Mouse (Mus musculus): ENCODE results near the gene Fpr3. TPM values are rescaled to one million over a fixed set of nuclear protein-coding genes. Genes with fewer than 3 reads are reported as not detected.
"Not testable (repeated sequence)": the region's sequence is repeated elsewhere in the genome, so short reads cannot be mapped to it uniquely, and the experiment has no call there.

The Fpr3 gene
- total RNA-seq, 2 experiments from 2014 or later: not detected

DNA sequence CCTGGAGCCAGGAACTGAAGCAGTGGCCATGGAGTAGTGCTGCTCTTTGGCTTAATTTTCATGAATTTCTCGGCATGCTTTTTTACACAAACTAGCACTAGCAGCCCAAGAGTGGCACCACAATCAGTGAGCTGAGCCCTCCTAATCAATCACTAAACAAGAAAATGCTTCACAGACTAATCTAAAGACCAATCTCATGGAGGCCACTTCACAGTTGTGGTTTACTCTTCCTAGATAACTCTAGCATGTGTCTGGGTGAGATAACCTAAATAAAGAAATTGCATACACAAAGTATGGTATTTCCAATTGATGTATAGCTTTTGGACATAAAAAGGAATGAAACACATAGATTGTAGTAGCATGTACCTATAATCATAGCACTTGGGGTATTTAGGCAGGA, 8.3 kb upstream of the Fpr3 start:
- no peak for ATAC-seq (replicated peaks; ENCODE audit: low FRiP score, poor library complexity, severe bottlenecking)

GRCm38 (mm10) chr17:17882672-17883071, 5.0 kb upstream of the Fpr3 start:
- no peak for ATAC-seq (replicated peaks; ENCODE audit: low FRiP score, poor library complexity, severe bottlenecking)

DNA sequence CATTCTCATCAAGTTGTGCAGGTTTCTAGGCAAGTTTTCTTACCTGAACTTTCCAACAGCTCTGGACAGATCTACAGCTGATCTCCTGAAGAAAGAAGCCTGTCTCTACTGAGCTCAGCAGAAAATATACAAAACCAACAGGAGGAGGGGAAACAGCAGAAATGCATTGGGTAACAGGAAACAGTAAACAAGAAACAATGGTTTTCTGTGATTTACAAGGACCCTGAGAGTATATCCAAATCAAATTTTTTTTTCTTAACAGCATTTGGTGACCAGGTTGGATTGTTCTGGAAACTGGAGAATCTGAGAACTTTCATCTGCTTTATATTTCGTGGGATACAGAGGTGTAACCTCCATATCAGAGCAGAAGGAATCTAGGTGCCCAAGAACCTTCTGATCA, 3.8 kb upstream of the Fpr3 start, which contains the start of gene Fpr1:
Gene Fpr1, minus strand, starts transcription at position 101 of the 400 bp plus-strand sequence.
- no peak for ATAC-seq (replicated peaks; ENCODE audit: low FRiP score, poor library complexity, severe bottlenecking)

DNA sequence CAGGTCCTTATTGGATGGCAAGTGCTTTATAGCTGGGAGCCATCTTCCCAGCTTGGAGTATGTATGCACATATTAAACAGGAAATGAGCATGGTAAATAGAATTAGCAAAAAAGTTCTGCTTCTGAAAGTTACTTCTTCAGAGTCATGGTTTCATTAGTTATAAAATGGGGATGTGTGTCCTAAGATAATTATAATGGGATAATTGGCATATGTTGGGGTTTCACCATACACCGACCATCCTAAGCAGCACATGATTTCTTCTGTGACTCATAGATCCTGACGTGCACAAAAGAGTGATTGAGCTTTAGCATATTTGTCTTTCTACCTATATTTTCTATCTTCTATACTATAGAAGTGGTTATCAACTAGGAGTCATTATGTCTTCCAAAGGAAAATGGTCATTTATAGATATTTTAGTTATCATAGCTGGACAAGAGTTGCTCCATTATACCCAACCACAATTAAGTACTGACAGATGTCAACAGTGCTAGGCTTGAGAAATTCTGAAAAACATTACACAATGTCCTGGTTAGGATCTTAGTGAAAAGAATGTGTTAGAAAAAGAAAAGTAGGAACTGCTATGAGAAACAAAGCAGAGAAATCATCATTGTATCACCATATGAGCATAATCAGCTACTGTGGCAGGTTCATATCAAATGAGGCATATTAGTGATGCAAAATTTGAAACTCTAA, 2.2 kb downstream of the Fpr3 start:
- ATAC-seq (replicated peaks; ENCODE audit: low FRiP score, poor library complexity, severe bottlenecking): no peak

DNA sequence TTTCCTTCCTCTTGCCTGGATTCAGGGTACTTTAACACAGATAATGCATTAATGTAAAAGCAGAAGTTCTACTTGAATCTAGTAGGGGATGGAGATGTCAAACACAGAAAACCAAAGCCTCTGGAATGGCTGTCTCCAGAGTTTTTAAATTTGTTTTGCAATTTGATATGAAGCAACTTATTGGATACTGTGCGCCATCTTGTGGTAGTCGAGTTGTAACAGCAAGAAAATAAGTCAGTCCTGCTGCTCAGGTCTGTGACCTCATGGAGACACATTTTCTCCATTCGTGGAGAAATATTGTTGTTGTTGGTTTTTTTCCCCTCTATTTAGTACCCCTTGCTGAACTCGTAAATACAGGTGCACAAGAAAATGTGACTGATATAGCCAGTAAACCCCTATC, 8.4 kb downstream of the Fpr3 start:
- no peak for ATAC-seq (replicated peaks; ENCODE audit: low FRiP score, poor library complexity, severe bottlenecking)

- ATAC-seq (replicated peaks; ENCODE audit: low FRiP score, poor library complexity, severe bottlenecking): no peak
Measured at GRCm38 (mm10) chr17:17899268-17899667, 11.6 kb downstream of the Fpr3 start.

- ATAC-seq (replicated peaks; ENCODE audit: low FRiP score, poor library complexity, severe bottlenecking): no peak
Measured at GRCm38 (mm10) chr17:17900768-17901167, 13.1 kb downstream of the Fpr3 start.

GRCm38 (mm10) chr17:17909636-17910421, 22.2 kb downstream of the Fpr3 start:
- ATAC-seq (replicated peaks; ENCODE audit: low FRiP score, poor library complexity, severe bottlenecking): 0 out of 2 replicates have a peak, but pooled peaks have one; percentile 35

DNA sequence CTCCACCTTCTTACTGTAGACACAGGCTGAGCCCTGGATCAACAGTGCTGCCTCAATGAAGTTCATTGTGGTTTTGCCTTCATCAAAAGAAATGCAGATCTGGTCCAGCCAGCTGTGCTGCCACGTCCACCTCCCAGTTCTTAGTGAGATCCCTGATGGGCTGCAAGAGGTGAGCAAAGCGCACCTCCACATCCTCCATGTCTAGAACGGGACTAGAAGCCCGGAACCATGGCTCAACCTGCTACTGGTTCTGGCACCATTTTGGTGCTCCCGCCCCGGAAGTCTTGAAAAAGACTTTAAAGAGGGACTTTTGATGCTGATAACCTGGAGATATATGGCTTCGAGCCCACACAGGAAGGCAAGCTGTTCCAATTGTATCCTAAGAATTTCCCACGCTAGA, 25.0 kb downstream of the Fpr3 start:
- ATAC-seq (replicated peaks; ENCODE audit: low FRiP score, poor library complexity, severe bottlenecking): peak; percentile 64; the same call in 1 of the 2 replicates

DNA sequence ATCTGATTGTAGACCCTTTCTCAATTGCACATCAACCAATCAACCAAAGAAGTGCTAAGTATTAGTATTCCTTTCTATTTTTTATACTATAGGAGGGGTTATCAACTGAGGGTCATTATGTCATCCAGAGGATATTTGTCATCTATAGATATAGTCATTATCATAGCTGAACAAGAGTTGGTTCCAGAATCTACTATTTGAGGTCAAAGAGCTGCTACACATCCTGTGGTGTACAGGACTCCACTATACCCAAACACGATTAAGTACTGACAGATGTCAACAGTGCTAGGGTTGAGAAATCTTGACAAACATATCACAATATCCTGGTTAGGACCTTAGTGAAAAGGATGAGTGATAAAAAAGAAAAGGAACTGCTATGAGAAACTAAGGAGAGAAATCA, 29.7 kb downstream of the Fpr3 start:
- ATAC-seq (replicated peaks; ENCODE audit: low FRiP score, poor library complexity, severe bottlenecking): no peak

DNA sequence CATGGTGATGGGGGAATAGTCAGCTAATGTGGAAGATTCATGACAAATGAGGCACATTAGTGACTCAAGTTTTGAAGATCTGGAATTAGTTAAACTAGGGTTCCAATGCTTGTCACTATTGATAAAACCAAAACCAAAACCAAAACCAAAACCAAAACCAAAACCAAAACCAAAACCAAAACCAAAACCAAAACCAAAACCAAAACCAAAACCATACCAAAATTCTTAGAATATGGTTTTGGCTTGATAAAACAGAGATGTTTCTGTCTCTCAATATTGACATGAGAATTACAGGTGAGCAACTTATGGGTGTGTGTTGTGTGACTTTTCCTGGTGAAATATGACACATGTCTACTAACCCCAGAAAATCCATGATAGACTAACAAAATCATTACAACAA, 30.1 kb downstream of the Fpr3 start:
- no peak for ATAC-seq (replicated peaks; ENCODE audit: low FRiP score, poor library complexity, severe bottlenecking)

- no peak for ATAC-seq (replicated peaks; ENCODE audit: low FRiP score, poor library complexity, severe bottlenecking)
Measured at GRCm38 (mm10) chr17:17973443-17973842, 85.8 kb downstream of the Fpr3 start.

- ATAC-seq (replicated peaks; ENCODE audit: low FRiP score, poor library complexity, severe bottlenecking): not testable (repeated sequence)
Measured at GRCm38 (mm10) chr17:17981232-17981631, 93.6 kb downstream of the Fpr3 start.

GRCm38 (mm10) chr17:18004752-18005151, 117.1 kb downstream of the Fpr3 start:
- no peak for ATAC-seq (replicated peaks; ENCODE audit: low FRiP score, poor library complexity, severe bottlenecking)

Other genes with a start within 250 kb of the Fpr3 start
- not detected in 2 replicates for gene Vmn2r90, start 184.1 kb upstream of the Fpr3 start, total RNA-seq (2015; ENCODE audit: low replicate concordance)
- gene Vmn2r90, start 184.1 kb upstream of the Fpr3 start, total RNA-seq (2017; ENCODE audit: low replicate concordance): not detected in 2 replicates
- not detected in 2 replicates for gene Spaca6, start 60.7 kb upstream of the Fpr3 start, total RNA-seq (2015; ENCODE audit: low replicate concordance)
- gene Spaca6, start 60.7 kb upstream of the Fpr3 start, total RNA-seq (2017; ENCODE audit: low replicate concordance): not detected in 2 replicates
- not detected in 2 replicates for gene Has1, start 32.6 kb upstream of the Fpr3 start, total RNA-seq (2015; ENCODE audit: low replicate concordance)
- not detected in 2 replicates for gene Has1, start 32.6 kb upstream of the Fpr3 start, total RNA-seq (2017; ENCODE audit: low replicate concordance)
- gene Fpr1, start 3.9 kb upstream of the Fpr3 start, total RNA-seq (2015; ENCODE audit: low replicate concordance): 19.4 and 26.3 TPM in 2 replicates
- 8.8 and 17.1 TPM in 2 replicates for gene Fpr1, start 3.9 kb upstream of the Fpr3 start, total RNA-seq (2017; ENCODE audit: low replicate concordance)
- 51.6 and 66.7 TPM in 2 replicates for gene Fpr2, start within 50 bp of the Fpr3 start, total RNA-seq (2015; ENCODE audit: low replicate concordance)
- gene Fpr2, start within 50 bp of the Fpr3 start, total RNA-seq (2017; ENCODE audit: low replicate concordance): 23.8 and 33.6 TPM in 2 replicates
- gene Fpr-rs4, start 133.9 kb downstream of the Fpr3 start, total RNA-seq (2015; ENCODE audit: low replicate concordance): not detected in 2 replicates
- not detected in 2 replicates for gene Fpr-rs4, start 133.9 kb downstream of the Fpr3 start, total RNA-seq (2017; ENCODE audit: low replicate concordance)
- gene Vmn2r124, start 161.6 kb downstream of the Fpr3 start, total RNA-seq (2015; ENCODE audit: low replicate concordance): not detected in 2 replicates
- gene Vmn2r124, start 161.6 kb downstream of the Fpr3 start, total RNA-seq (2017; ENCODE audit: low replicate concordance): under 0.01 TPM in 1 of 2 replicates, not detected in the other
- gene Vmn2r91, start 197.2 kb downstream of the Fpr3 start, total RNA-seq (2015; ENCODE audit: low replicate concordance): not detected in 2 replicates
- not detected in 2 replicates for gene Vmn2r91, start 197.2 kb downstream of the Fpr3 start, total RNA-seq (2017; ENCODE audit: low replicate concordance)

All from erythroblast, adult 5-6 weeks (primary cell).